Mouse (Mus musculus) left cerebral cortex, adult 11 months (tissue): ENCODE data around the gene Cstb.

Source experiments
- DNase-seq: peaks from one replicate; pipeline ENCODE4 v3.0.0; 2022; ENCODE audit warnings: low spot score

The Cstb gene

DNA sequence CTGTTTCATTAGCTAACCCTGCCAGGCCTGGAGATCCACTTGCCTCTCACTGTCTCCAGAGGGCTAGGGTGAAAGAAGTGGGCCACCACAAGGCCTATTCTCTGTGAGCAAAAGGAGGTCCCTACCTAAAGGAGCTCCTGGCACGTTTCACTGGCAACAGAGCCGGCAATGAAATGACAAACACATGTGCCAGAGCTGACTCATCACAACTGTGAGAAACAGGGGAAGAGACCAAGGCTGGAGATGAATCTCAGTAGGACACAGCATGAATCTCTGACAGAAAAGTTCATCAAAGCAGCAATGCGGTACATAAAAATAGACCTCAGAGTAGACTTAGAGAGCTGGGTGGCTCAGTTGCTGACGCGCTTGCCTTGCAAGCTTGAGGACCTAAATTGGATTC lies 7.6 kb upstream of the Cstb start:
- DNase-seq: no peak

GRCm38 (mm10) chr10:78418791-78419190 lies 6.7 kb upstream of the Cstb start:
- DNase-seq: no peak

DNA sequence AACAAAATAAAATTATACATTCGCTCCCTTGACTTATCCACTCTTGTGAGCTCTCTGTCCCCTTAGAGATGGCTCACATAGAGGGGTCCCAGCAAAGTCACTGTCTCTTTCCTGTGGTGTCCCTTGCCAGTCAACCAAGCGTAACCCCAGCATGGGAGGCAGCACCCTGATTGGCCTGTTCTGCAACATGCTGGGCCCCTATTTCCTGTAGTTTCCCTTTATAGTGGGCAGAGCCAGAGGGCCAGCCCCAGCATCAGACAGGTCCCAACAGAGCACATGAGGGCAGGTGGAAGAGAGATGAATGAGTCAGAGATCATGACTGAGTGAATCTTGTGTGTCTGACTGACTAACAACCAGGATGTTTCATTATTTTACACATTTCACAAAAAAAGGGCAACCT lies 4.5 kb upstream of the Cstb start:
- no peak for DNase-seq

DNA sequence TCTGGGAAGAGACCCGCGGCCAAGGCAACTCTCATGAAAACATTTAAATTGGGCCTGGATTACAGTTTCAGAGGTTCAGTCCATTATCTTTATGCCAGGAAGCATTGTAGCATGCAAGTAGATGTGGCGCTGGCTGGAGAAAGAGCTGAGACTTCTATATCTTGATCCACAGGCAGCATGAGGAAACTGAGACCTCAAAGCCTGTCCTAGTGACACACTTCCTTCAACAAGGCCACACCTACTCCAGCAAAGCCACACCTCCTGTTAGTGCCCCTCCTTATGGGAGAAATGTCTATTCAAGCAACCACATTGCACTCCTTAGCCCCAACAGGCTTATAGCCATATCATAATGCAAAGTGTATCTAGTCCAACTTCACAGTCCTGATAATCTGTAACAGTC lies 2.9 kb upstream of the Cstb start:
- DNase-seq: no peak

DNA sequence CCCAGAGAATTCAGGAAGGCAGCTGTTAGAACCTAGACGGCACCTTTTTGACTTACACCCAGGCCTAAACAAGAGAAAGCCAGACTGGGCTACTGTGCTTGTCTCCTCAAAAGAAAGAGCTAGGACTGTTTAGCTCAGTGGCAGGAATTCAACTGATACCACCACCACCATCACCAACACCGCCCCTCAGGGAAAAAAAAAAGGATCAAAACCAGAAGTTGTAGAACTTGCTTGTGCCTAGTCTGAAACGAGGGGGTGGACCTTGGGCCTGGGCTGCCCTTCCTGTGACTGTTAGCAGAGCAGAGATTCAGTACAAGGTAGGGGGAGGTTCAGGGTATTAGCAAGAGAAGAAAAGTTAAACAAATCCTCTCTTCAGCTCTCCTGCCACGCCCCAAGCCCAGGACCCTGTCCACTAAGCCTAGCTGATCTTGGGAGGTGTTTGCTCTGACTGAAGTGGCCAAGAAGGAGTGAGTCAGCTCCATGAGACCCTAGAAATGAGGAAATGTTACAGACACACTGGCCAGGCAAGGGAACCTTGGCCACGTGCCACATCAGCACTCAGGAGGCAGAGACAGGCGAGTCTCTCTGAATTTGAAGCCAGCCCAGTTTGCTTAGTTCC lies 757 bp downstream of the Cstb start:
- DNase-seq: no peak

GRCm38 (mm10) chr10:78428070-78428469 lies 2.6 kb downstream of the Cstb start:
- DNase-seq: no peak

GRCm38 (mm10) chr10:78429180-78429579 lies 3.7 kb downstream of the Cstb start:
- DNase-seq: no peak

GRCm38 (mm10) chr10:78429776-78430175 lies 4.3 kb downstream of the Cstb start:
- no peak for DNase-seq

DNA sequence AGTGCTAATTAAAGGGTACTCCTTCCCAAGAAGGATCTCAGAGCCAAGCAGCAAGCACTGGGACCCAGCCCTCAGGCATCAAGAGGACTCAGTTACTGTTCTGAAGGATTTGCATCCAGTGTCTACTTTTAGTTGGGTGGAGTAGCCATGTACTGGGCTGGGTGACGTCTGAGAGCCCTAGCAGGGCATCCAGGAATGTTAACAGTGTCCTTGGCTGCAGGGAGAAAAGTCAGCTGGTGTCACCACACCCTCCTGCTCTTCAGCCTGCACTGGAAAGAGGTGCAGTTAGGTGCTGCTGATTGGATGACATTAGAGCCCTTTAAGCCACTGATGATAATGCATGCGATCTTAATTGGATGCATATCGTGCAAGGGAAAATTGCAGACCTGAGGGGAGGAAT lies 7.4 kb downstream of the Cstb start:
- no peak for DNase-seq

DNA sequence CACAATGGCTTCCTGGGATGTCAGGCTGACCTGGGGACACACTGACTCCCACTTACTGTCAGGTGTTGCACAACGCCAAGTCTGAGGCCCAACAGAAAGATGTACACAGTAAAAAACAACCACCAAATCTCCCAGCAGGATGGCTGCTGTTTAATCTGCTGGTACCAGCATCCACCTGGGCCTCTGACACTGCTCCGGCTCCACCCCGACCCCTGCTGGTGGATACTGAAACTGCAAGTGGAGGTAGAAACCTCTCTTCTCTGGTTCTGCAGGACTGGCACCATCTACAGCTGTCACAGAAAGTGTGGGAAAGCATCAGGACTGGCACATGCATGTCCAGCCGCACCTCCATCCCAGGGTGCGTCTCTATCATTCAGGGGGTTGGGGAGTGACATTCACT lies 12.6 kb downstream of the Cstb start:
- DNase-seq: peak; percentile 55

GRCm38 (mm10) chr10:78439550-78439949 lies 14.1 kb downstream of the Cstb start:
- no peak for DNase-seq

GRCm38 (mm10) chr10:78439990-78440389 lies 14.5 kb downstream of the Cstb start:
- DNase-seq: no peak

- no peak for DNase-seq
Observed at GRCm38 (mm10) chr10:78440812-78441211, 15.3 kb downstream of the Cstb start.

DNA sequence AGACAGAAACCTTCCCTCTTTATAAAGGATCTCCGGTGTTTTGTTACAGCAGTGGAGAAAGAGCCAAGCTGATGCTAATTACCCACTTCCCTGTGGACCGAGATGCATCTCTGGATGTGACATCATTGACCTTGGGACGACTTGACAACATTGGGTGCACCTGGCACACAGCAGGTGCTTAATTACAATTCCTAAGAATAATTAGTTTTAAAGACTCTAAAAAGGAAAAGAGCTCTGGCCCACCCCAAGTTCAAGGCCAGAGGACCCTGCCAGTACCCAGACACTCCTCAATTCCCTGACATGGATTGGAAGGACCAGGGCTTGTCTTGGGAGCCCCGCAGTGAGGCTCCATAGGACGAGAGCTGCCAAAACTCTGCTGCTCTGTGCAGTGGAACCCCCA lies 16.1 kb downstream of the Cstb start:
- no peak for DNase-seq

DNA sequence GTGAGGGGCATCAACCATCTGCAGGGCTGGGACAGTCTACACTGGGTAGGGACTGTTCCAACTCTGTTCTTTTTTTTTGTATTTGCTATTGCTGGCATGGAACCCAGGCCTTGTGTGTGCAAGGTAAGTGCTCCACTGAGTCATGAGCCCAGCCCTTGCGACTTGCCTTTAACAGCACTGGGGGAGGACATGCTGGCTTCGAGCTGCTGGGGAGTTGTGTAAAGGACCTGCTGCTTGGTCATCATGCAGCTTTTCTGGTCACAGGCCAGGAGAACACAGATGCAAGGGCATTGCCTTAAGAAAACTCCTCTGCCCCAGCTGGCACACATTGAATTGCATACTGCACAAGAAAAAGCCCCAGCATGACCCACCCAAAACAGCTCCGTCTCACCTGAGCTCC lies 16.8 kb downstream of the Cstb start:
- DNase-seq: no peak

- no peak for DNase-seq
Observed at GRCm38 (mm10) chr10:78446195-78446594, 20.7 kb downstream of the Cstb start.

DNA sequence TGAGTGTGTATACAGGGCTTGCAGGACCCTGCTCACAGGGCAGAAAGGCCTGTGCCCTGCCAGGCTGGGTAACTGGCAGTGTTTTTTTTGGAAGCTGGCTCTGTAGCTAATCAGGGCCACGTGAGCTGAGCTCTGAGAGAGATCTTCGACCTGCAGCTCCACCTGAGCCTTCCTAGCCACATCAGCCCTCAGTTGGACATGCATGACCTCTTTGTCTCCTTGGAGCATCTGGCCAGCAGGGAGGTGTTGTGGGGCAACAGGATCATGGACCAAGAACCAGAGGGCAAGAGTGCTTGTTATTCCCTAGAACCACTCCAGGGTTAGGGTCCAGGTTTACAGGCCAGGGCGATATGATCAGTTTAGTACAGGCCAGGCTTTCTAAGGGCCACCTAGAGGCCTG lies 21.9 kb downstream of the Cstb start:
- no peak for DNase-seq

GRCm38 (mm10) chr10:78450761-78451160 lies 25.3 kb downstream of the Cstb start:
- DNase-seq: no peak

- DNase-seq: no peak
Observed at GRCm38 (mm10) chr10:78452641-78453040, 27.2 kb downstream of the Cstb start.

DNA sequence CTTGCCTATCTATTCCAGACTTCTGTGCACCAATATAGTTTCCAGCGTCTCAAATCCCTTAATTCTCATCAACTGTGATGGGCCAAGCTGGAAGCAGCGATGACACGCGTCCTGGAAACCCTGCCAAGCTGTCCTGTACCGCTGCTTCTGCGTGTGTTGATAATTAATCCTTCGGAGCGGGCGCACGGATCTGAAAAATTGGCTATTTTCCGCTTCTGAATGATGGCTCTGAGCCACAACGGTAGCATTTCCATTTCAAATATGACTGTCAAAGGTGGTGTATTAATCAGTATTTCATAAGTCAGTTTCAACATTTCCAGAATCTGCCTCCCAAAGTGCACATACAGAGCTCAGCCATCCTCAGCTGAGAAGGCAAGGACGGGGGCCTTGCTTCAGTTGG lies 31.2 kb downstream of the Cstb start:
- no peak for DNase-seq

DNA sequence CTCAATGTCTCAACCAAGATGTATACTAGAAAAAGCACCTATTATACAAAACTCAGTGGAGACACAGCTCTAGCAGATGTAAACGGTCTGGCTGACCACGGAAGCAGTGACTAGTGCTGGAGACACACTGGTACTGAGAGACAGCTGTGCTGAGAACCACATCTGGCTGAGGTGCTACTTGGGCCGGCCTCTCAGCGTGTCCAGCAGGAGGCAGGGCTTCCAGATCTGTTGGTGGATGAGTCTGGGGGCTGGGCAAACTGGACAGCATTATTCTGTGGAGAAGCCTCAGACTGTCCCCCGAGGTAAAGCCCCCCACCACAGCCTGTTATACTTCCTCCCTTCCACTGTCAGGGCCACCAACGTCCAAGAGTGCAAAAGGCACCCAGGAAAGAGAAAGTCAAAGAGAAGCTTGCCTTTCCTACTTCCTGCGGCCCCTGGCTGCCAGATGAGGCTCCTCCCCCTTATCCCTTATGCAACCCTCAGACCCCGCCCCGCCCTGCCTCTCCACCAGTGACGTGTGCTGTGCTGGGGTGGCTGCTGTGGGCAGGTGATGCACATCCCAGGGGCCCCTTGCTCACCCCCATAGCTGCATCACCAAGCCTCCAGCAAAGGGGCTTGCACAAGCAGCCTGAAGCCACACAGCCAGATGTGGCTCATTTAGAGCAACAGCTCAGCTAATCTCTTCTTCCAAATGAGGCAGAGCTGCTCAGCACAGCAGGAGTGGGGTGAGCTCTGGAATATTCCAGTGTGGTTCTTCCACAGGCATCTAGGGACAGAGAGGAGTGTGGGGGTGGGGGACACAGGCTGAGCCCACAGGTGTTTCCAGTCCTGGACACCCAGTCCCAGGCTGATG lies 32.3 kb downstream of the Cstb start:
- no peak for DNase-seq

DNA sequence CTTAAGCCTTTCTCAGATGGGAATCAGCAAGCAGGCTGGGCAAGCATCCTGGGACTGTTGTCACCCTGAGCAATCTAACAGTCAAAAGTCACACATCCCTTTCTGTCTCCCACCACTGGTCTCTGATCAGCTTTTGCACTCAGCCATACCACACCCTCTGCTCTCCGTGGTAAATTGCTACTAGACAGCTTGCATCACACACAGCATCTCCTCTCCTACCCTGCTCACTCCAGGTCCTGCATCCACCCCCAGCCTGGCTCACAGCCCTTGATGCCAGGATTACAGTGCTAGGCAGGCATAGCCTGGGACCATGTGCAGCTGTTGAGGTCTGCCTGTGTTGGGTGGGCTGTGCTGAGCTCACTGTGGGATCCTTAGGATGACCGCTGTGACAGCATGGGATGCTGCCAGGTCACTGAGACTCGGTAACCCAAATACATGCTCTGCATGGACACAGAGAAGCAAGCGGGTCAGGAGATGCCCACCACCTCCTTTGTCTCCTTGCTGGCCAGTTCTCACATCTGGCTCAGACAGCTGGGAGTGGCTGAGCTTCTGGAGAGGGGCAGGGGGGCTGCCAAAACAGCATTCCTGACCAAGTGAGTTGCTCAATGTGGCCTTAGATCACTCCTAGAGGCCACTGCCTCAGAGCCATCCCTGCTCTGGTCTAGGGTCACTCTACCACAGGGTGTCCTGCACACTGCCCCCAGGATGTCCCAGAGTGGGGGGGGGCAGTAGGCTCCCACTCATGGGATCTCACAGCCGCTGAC lies 33.1 kb downstream of the Cstb start:
- DNase-seq: no peak

DNA sequence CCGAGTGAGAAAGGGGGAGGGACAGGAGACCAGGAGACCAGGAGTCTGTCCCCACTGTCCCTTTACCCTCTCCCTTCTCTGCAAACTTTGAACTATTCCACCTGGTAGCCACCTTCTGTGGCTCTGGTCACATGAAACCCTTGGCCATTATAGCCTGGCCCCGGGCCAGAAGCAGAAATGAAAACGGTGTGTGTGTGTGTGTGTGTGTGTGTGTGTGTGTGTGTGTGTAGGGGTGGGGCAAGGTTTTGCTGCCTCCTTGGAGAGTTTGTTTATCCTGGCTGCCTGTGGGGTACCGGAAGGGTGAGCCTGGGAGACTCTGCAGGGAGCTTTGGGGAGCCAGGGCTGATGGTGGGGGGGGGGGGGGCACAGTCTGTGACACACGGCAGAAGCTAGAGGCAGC lies 35.0 kb downstream of the Cstb start:
- no peak for DNase-seq
